Mouse (Mus musculus): ENCODE measurements around the gene Pzp. TPM values are rescaled to one million over a fixed set of nuclear protein-coding genes. Genes with fewer than 3 reads are reported as not detected.

Pzp gene
- polyA plus RNA-seq, 2 experiments from 2014 or later = 0.24 TPM; not detected in 1

DNA sequence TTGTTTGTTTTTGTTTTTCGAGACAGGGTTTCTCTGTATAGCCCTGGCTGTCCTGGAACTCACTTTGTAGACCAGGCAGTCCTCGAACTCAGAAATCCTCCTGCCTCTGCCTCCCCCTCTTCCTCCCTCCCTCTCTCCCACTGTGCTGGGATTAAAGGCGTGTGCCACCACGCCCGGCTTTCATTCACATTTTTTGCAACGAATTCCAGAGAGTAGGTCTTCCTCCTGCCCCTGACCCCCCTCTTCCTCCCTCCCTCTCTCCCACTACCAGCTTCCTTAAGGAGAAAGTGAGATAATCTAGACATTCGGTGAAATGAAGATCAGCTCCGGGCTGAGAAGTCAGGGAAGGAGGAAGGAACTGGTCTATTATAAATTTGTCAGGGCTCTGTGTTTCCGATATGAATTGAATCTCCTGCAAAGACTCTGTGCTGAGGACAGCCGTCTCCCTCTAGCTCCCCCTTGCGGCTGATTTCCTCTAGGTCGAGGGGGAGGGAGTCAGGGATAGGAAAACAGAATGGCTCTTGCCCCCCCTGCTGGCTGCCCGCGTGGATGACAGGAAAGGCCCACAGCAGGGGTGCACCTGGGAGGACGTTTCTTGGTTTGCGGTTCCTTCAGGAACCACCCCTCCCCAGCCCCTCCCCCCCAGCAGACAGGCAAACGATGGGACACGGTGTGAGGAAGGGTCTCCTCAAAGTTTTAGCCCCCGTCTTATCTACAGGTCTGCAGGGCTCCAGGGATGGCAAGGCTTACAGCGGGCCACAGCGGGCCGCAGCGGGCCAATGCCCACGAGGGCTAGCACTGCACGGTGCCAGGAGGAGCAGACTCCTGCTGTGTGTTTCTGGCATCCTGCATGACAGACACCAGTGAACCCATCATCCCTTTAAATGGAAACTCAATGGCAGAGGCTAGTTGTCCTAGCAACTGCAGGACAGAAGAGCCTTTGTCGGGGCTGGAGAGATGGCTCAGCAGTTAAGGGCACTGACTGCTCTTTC is 46.8 kb downstream of the Pzp start:
- ATAC-seq = peak; percentile 99

DNA sequence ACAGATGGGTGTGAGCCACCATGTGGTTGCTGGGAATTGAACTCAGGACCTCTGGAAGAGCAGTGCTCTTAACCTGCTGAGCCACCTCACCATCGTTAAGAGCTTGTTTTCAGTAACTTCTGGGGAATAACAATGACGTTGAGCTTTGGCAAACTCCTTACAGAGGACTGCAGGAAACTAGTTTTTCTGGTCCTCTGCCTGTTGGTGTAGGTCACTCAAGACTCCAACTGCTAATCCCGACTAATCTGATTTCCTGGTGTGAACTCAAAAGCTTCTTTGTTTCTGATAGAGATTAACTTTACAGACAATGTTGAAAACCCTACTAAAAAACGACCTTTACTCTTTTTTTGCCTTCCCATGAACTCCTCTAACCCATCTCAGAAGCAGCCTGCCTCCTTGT is 49.0 kb downstream of the Pzp start:
- ATAC-seq = no peak

DNA sequence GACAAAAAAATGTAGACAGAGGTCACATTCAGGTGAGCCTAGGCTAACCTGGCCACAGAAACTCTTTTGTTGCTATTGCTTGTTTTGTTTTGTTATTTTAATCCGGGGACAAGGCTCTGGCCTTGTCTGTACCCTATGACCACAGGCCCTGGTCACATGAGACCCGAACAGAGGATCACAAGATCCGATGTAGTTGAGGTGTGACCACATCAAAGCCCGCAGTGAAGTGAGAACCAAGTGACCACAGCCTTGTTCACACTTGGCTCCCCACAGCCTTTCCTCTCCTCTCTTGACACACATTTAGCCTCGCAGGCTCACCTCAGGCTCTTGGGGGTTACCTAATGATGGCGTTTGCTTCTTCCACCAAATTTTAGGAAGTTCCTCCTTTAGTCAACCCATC is 52.4 kb downstream of the Pzp start:
- ATAC-seq = no peak

GRCm38 (mm10) chr6:128469451-128469850 is 57.1 kb downstream of the Pzp start:
- ATAC-seq = no peak

GRCm38 (mm10) chr6:128467298-128467697 is 59.2 kb downstream of the Pzp start:
- no peak for ATAC-seq

GRCm38 (mm10) chr6:128466563-128466962 is 60.0 kb downstream of the Pzp start:
- ATAC-seq = no peak

GRCm38 (mm10) chr6:128466043-128466442 is 60.5 kb downstream of the Pzp start:
- no peak for ATAC-seq

GRCm38 (mm10) chr6:128464996-128465395 is 61.5 kb downstream of the Pzp start:
- ATAC-seq = no peak

DNA sequence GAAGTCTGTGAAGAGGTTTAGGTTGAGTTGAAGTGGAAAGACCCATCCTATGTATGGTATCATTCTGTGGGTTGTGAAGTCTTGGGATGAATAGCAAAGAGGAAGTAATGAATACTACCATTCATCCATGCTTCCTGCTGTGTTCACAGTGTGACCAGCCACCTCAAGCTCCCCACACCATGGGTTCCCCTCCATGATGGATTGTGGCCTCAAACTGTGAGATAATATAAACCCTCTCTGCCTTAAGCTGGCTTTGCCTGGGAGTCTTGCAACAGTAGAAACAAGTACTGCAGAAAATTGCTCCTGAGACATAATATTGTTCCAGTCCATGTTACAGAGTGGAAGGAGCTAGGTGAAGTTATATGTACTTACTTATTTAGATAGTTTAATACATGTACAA is 64.9 kb downstream of the Pzp start:
- no peak for ATAC-seq

DNA sequence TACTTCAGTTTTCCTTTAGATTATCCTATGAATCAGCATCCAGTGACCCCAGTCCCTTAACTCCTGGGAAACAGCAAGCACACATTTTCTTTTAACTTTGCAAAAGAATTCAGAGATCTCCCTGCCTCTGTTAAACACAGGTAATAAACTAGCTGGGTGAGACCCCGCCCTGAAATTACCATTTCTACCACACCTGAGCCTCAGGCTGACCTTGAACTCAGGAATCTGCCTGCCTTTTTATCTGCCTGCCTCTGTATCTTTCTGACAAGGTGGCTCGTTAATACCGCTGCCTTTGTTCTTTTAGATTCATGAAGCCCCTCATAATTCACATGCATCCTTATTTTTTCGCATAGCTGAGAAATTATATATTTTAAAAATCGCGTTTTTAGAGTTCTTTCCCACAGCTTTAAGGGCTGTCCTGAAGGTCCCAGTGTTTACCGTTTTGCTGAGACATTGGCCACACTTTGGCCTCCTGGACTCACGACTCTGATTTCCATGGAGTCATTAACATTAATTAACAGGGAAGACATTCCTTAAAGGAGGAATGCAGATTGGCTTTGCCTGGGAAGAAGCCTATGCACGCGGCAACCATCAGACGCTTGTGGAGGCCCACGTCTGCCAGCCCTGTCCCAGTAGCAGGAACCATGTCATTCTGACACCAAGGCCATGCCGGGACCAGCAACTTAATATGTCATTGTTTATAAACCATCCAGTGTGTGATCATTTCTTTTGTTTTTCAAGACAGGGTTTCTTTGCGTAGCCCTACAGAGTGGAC is 65.6 kb downstream of the Pzp start:
- ATAC-seq = no peak

DNA sequence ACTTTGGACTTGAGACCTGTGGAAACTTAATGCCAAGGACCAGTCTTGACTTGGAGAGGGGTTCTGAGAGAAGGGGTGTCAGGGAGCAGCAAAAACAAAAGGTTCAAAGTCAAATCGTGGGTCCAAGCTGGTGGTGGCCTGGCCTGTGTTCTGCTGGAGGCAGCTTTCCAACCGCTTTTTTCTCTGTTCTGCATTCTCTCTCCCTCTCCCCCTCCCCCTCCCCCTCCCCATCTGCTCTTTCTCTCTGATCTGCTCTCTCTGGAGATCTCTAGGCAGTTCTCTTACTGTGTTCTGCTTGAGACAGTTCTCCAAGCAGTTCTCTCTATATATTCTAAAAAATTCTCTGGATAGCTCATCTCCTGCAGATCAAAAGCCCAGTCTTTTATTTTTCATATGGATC is 66.2 kb downstream of the Pzp start:
- ATAC-seq = no peak

GRCm38 (mm10) chr6:128457186-128457585 is 69.3 kb downstream of the Pzp start:
- ATAC-seq = no peak

GRCm38 (mm10) chr6:128455835-128456605 is 70.5 kb downstream of the Pzp start:
- no peak for ATAC-seq

- ATAC-seq = no peak
These were observed 79.5 kb downstream of the Pzp start for GRCm38 (mm10) chr6:128447063-128447462.

DNA sequence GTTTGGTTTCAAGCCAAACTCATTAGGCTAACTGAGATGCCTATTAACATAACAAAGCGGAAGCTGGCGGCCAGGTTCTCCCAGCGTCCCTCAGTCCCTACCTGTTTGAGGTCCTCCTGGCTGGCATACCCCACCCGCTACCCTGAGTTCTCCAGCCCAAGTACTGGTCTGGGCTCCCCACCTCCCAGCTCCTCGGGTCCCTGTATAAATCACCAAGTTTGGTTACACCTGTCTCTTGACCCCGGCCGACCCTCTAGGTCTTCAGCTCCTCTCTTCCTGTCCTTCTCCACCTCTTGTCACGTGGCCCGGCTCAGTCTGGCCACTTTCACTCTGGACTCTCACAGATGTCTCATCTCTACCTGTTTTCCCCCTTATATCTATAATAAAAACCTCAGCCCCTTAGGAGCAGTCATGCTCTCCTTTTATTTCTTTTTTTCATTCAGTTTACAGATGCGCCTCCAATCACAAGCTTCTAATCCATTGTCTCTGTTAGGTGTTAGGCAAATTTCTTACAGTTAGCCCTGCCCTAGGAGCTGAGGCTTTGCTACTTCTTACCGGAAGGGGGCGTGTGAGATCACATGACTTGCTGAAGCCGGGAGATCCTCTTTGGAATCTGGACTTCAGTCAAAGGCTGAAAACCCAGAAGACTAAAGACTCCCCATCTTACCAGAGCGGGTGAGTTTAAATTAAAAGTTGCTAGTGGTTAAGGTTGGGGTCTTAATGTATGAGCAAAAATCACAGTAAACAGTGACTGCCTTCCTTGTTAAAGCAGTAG is 80.6 kb downstream of the Pzp start:
- no peak for ATAC-seq

GRCm38 (mm10) chr6:128440238-128440637 is 86.3 kb downstream of the Pzp start:
- no peak for ATAC-seq

DNA sequence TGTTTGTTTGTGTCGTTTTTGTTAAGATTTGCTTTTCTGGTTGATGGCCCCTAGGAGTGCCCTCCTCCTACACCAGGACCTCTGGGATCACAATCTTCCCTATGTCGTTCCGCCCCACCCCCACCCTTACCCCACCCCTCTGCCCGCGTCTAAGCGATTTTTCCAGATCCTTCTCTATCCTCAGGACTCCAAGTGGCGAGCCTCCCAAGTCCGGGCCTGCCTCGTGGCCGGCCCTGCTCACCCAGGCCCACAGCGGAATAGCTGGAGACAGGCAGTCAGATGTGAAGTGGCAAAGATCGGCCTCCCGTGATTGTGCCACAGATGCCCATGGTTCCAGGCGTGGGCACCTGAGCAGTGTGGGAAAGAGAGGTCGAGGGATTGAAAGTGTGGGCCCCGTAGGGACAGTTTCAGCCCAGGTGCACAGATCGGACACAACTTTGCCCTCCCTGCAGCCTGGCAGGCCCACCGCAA is 87.6 kb downstream of the Pzp start:
- no peak for ATAC-seq

DNA sequence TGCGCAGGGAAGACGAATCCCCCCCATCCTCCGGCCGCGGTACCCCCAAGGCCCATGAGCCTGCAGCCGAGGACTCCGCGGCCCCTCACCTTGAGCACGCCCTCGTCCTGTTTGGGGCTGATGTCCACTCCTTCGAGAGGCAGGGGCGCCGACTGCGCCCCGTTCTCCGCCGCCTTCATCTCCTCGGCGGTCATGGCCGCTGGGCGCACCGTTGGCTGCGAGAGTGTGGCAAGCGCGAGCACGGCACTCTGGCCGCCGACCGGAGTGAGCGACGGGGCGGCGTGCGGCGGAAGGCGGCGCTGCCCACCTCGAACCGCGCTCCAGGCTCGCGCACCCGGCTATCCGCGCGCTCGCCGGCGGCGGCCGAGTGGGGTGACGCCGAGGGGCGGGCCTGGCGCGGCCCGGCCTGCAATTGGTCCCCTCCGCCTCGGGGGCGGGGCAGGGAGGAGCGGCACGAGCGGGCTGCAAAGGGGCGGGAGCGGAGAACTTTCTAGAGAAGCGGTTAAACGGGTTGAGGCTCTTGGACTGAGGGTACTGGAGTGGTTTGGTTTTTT is 88.1 kb downstream of the Pzp start, which contains the start of gene Fkbp4:
Gene Fkbp4 (minus strand): TSS at position 361 of the 554 bp plus-strand sequence.
- peak; percentile 98 for ATAC-seq

- peak; percentile 21 for ATAC-seq
These were observed 88.7 kb downstream of the Pzp start for GRCm38 (mm10) chr6:128437731-128438316.

DNA sequence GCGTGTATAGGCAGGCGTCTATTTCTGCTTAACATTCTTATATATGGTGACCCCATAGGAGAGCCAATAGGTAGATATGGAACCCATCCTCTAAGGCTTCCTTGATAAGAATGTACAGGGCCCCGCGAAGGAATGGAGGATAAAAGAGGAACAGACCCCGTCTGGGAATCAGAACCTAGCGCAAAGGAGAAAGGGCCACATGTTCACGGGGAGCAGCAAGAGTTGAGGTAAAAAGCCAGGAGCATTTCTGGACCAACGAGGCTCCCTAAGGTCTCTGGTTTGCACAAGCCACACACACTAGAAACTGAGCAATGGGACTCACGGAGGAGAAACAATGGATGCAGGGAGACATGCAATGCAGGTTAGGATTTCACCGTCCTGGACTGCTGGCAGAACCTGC is 89.2 kb downstream of the Pzp start:
- ATAC-seq = no peak
